Mouse (Mus musculus) cerebral cortex, adult 2 months (tissue): Measurements from ENCODE around the gene Slc34a3.

Experiments
- WGBS: fragments of 180-500 bp; shearing (Covaris S2); methylation state at CpG from one replicate; pipeline ENCODE4 v1.1.7; 2018; 5-methylcytosine and 5-hydroxymethylcytosine counted together

Slc34a3 gene

GRCm38 (mm10) chr2:25246183-25247072 is 12.3 kb upstream of the Slc34a3 start, which contains the start of gene AL732309.1:
Gene AL732309.1 (minus strand): TSS chr2:25246863.
- WGBS, result 89% methylated on average over 10 of the region's 10 CpGs

- 86% methylated on average over 4 of the region's 4 CpGs for WGBS
These were observed 10.0 kb upstream of the Slc34a3 start for GRCm38 (mm10) chr2:25244144-25244543.

GRCm38 (mm10) chr2:25243342-25243741 is 9.2 kb upstream of the Slc34a3 start:
- WGBS, result 64% methylated on average over 8 of the region's 8 CpGs

- under 1% methylated on average over 48 of the region's 59 CpGs for WGBS
These were observed 7.9 kb upstream of the Slc34a3 start, which contains the start of the genes Rnf208 and Cysrt1 for GRCm38 (mm10) chr2:25242101-25242506. Gene Rnf208 (plus strand): TSS chr2:25242255. Gene Cysrt1 (minus strand): TSS chr2:25242452.

GRCm38 (mm10) chr2:25241438-25241775 is 7.2 kb upstream of the Slc34a3 start:
- 20% methylated on average over 6 of the region's 6 CpGs for WGBS

GRCm38 (mm10) chr2:25240723-25241437 is 6.7 kb upstream of the Slc34a3 start:
- WGBS, result 1% methylated on average over 29 of the region's 29 CpGs

GRCm38 (mm10) chr2:25240310-25240709 is 6.1 kb upstream of the Slc34a3 start:
- 58% methylated on average over 8 of the region's 8 CpGs for WGBS

- 88% methylated on average over 3 of the region's 3 CpGs for WGBS
These were observed 5.6 kb upstream of the Slc34a3 start for GRCm38 (mm10) chr2:25239766-25240165.

- WGBS, result 75% methylated on average over 4 of the region's 4 CpGs
These were observed 3.4 kb upstream of the Slc34a3 start for GRCm38 (mm10) chr2:25237522-25237921.

GRCm38 (mm10) chr2:25236614-25237013 is 2.5 kb upstream of the Slc34a3 start, which contains the start of gene Rnf224:
Gene Rnf224 (minus strand): TSS chr2:25236787.
- WGBS, result 49% methylated on average over 8 of the region's 8 CpGs

GRCm38 (mm10) chr2:25234551-25235220 is 522 bp upstream of the Slc34a3 start:
- WGBS, result 78% methylated on average over 5 of the region's 5 CpGs

- WGBS, result 80% methylated on average over 4 of the region's 4 CpGs
These were observed 743 bp downstream of the Slc34a3 start for GRCm38 (mm10) chr2:25233421-25233820.

- 64% methylated on average over 12 of the region's 12 CpGs for WGBS
These were observed 3.1 kb downstream of the Slc34a3 start for GRCm38 (mm10) chr2:25231038-25231437.

- WGBS, result 96% methylated on average over 7 of the region's 7 CpGs
These were observed 3.6 kb downstream of the Slc34a3 start for GRCm38 (mm10) chr2:25230581-25230980.

GRCm38 (mm10) chr2:25229582-25229981 is 4.6 kb downstream of the Slc34a3 start:
- WGBS, result 84% methylated on average over 5 of the region's 5 CpGs

GRCm38 (mm10) chr2:25228995-25229530 is 5.1 kb downstream of the Slc34a3 start:
- WGBS, result 77% methylated on average over 6 of the region's 6 CpGs

GRCm38 (mm10) chr2:25228431-25228889 is 5.7 kb downstream of the Slc34a3 start:
- WGBS, result 1% methylated on average over 7 of the region's 7 CpGs

GRCm38 (mm10) chr2:25227406-25227805 is 6.8 kb downstream of the Slc34a3 start:
- WGBS, result 81% methylated on average over 4 of the region's 4 CpGs

- WGBS, result 61% methylated on average over 5 of the region's 5 CpGs
These were observed 7.3 kb downstream of the Slc34a3 start for GRCm38 (mm10) chr2:25226864-25227263.

GRCm38 (mm10) chr2:25225811-25226379 is 8.3 kb downstream of the Slc34a3 start:
- 67% methylated on average over 8 of the region's 8 CpGs for WGBS
